Mouse (Mus musculus) embryonic facial prominence, embryonic 12.5 days (tissue): ENCODE data around the gene Pcmt1. TPM values are rescaled to one million over a fixed set of nuclear protein-coding genes. Genes with fewer than 3 reads are reported as not detected.

ENCODE experiments used
- ATAC-seq: fragments of 200-750 bp; cut with Nextera tagmentation; 2 replicates; pipeline ENCODE4 v1.8.0; 2017; ENCODE audit not compliant: insufficient number of reproducible peaks, insufficient read depth, low FRiP score, low TSS enrichment
- H3K27ac ChIP-seq: fragments of 300-500 bp; sonication (generic); 2 replicates; pipeline ENCODE4 v1.5.1; 2016; ENCODE audit warnings: mild to moderate bottlenecking
- H3K27me3 ChIP-seq: fragments of 300-500 bp; sonication (generic); 2 replicates; pipeline ENCODE4 v1.6.1; 2016; ENCODE audit warnings: mild to moderate bottlenecking, moderate library complexity
- H3K36me3 ChIP-seq: fragments of 300-500 bp; sonication (generic); 2 replicates; pipeline ENCODE4 v1.6.1; 2016; ENCODE audit warnings: mild to moderate bottlenecking
- H3K4me1 ChIP-seq: fragments of 300-500 bp; sonication (generic); 2 replicates; pipeline ENCODE4 v1.6.1; 2016
- H3K4me2 ChIP-seq: fragments of 300-500 bp; sonication (generic); replicated peaks from 2 replicates; pipeline ENCODE4 v1.6.1; 2016; ENCODE audit warnings: mild to moderate bottlenecking, moderate library complexity
- H3K4me3 ChIP-seq: fragments of 300-500 bp; sonication (generic); 2 replicates; pipeline ENCODE4 v1.5.1; 2016; ENCODE audit warnings: mild to moderate bottlenecking
- H3K9ac ChIP-seq: fragments of 300-500 bp; sonication (generic); 2 replicates; pipeline ENCODE4 v1.6.1; 2016; ENCODE audit warnings: mild to moderate bottlenecking, moderate library complexity
- H3K9me3 ChIP-seq: fragments of 300-500 bp; sonication (generic); 2 replicates; pipeline ENCODE4 v1.6.1; 2016; ENCODE audit warnings: mild to moderate bottlenecking, moderate library complexity
- WGBS: fragments of 180-500 bp; shearing (Covaris S2); methylation state at CpG from one replicate; pipeline ENCODE4 v1.1.7; 2016; 5-methylcytosine and 5-hydroxymethylcytosine counted together
- polyA plus RNA-seq: library from polyadenylated mRNA; unstranded; fragments of >200 nt; fragmentation: Nextera tagmentation; extraction: Ambion mirVana; gene quantifications from 2 replicates; pipeline ENCODE4 v1.2.1, GENCODE M21; 2016

Gene Pcmt1
- polyA plus RNA-seq, result 124 and 126 TPM in 2 replicates

- Histone ChIP-seq H3K9ac (peak within 1 kb of the TSS; percentile 100), H3K4me2 (peak within 1 kb of the TSS; percentile 75), H3K4me1 (peaks cover 24% of the 10 kb centered on the region; the same call in 1 of the 2 replicates), H3K27me3 (no peaks in the 10 kb centered on the region), H3K36me3 (peaks cover 35% of the 10 kb centered on the region), H3K9me3 (no peaks in the 10 kb centered on the region), H3K4me3 (peak within 1 kb of the TSS; percentile 98), H3K27ac (peak within 1 kb of the TSS; percentile 96)
- under 1% methylated on average over 58 of the region's 65 CpGs for WGBS
- ATAC-seq, result peak; percentile 87
Measured at GRCm38 (mm10) chr10:7680731-7681301, at the start of gene Pcmt1, which contains the start of gene Lats1. Gene Pcmt1, minus strand, starts transcription at chr10:7681136. Gene Lats1, plus strand, starts transcription at chr10:7681214.

- H3K9me3 ChIP-seq, result no peaks in the 10 kb centered on the region
- H3K27me3 ChIP-seq, result no peaks in the 10 kb centered on the region
- no peak overlapping the region for H3K27ac ChIP-seq
- ATAC-seq, result no peak
- peak overlapping the region; percentile 90 for H3K4me3 ChIP-seq
- peak overlapping the region; percentile 77 for H3K4me2 ChIP-seq
- H3K4me1 ChIP-seq, result 0 out of 2 replicates have a peak, but pooled peaks cover 8% of the 10 kb centered on the region
- peak overlapping the region; percentile 80 for H3K9ac ChIP-seq
- 17% methylated on average over 3 of the region's 3 CpGs for WGBS
- no peaks in the 10 kb centered on the region for H3K36me3 ChIP-seq
Measured at GRCm38 (mm10) chr10:7727011-7727410, 46.1 kb upstream of the Pcmt1 start.

GRCm38 (mm10) chr10:7726501-7726812, 45.5 kb upstream of the Pcmt1 start:
- 0% methylated on average over 8 of the region's 8 CpGs for WGBS
- H3K4me2 ChIP-seq, result peak overlapping the region; percentile 77
- 0 out of 2 replicates have a peak overlapping the region, but pooled peaks have one; percentile 78 for H3K27ac ChIP-seq
- H3K27me3 ChIP-seq, result no peaks in the 10 kb centered on the region
- H3K9ac ChIP-seq, result peak overlapping the region; percentile 80
- H3K36me3 ChIP-seq, result no peaks in the 10 kb centered on the region
- H3K4me1 ChIP-seq, result 0 out of 2 replicates have a peak, but pooled peaks cover 8% of the 10 kb centered on the region
- peak overlapping the region; percentile 90 for H3K4me3 ChIP-seq
- no peak for ATAC-seq
- H3K9me3 ChIP-seq, result no peaks in the 10 kb centered on the region

- WGBS, result under 1% methylated on average over 49 of the region's 49 CpGs
Measured at GRCm38 (mm10) chr10:7725751-7726500, 45.0 kb upstream of the Pcmt1 start, which contains the start of gene Katna1. Gene Katna1, plus strand, starts transcription at chr10:7726000.

GRCm38 (mm10) chr10:7715056-7715455, 34.1 kb upstream of the Pcmt1 start:
- Histone ChIP-seq H3K27ac (no peak overlapping the region), H3K4me2 (no peak overlapping the region), H3K9me3 (no peaks in the 10 kb centered on the region), H3K9ac (no peak overlapping the region), H3K4me3 (no peak overlapping the region), H3K27me3 (no peaks in the 10 kb centered on the region), H3K4me1 (no peaks in the 10 kb centered on the region), H3K36me3 (peaks cover 34% of the 10 kb centered on the region)
- WGBS, result 84% methylated on average over 7 of the region's 7 CpGs
- no peak for ATAC-seq

More at GRCm38 (mm10) chr10:7725751-7726500, 45.0 kb upstream of the Pcmt1 start, which contains the start of gene Katna1:
- H3K4me3 ChIP-seq, result peak within 1 kb of the TSS; percentile 90
- peak within 1 kb of the TSS; percentile 80 for H3K9ac ChIP-seq
- H3K36me3 ChIP-seq, result no peaks in the 10 kb centered on the region
- 0 out of 2 replicates have a peak, but pooled peaks cover 8% of the 10 kb centered on the region for H3K4me1 ChIP-seq
- no peaks in the 10 kb centered on the region for H3K9me3 ChIP-seq
- H3K27me3 ChIP-seq, result no peaks in the 10 kb centered on the region
- peak within 1 kb of the TSS; percentile 77 for H3K4me2 ChIP-seq
- ATAC-seq, result peak; percentile 97
- H3K27ac ChIP-seq, result peak within 1 kb of the TSS; percentile 78

- 93% methylated on average over 13 of the region's 13 CpGs for WGBS
Measured at GRCm38 (mm10) chr10:7712506-7712905, 31.6 kb upstream of the Pcmt1 start.

GRCm38 (mm10) chr10:7710121-7710520, 29.2 kb upstream of the Pcmt1 start:
- Histone ChIP-seq H3K4me1 (no peaks in the 10 kb centered on the region), H3K4me3 (no peak overlapping the region), H3K27ac (no peak overlapping the region), H3K4me2 (no peak overlapping the region), H3K9me3 (no peaks in the 10 kb centered on the region), H3K9ac (no peak overlapping the region), H3K36me3 (peaks cover 59% of the 10 kb centered on the region), H3K27me3 (no peaks in the 10 kb centered on the region)
- no peak for ATAC-seq
- 92% methylated on average over 5 of the region's 5 CpGs for WGBS

More at GRCm38 (mm10) chr10:7712506-7712905, 31.6 kb upstream of the Pcmt1 start:
- Histone ChIP-seq H3K4me3 (no peak overlapping the region), H3K27me3 (no peaks in the 10 kb centered on the region), H3K9me3 (no peaks in the 10 kb centered on the region), H3K4me1 (no peaks in the 10 kb centered on the region), H3K27ac (no peak overlapping the region), H3K4me2 (no peak overlapping the region), H3K36me3 (peaks cover 46% of the 10 kb centered on the region), H3K9ac (no peak overlapping the region)
- no peak for ATAC-seq

- WGBS, result 93% methylated on average over 6 of the region's 6 CpGs
- Histone ChIP-seq H3K4me3 (no peak overlapping the region), H3K4me2 (no peak overlapping the region), H3K9ac (no peak overlapping the region), H3K27me3 (no peaks in the 10 kb centered on the region), H3K4me1 (no peaks in the 10 kb centered on the region), H3K36me3 (peaks cover 84% of the 10 kb centered on the region), H3K9me3 (no peaks in the 10 kb centered on the region), H3K27ac (no peak overlapping the region)
- no peak for ATAC-seq
Measured at GRCm38 (mm10) chr10:7702586-7702985, 21.6 kb upstream of the Pcmt1 start.

GRCm38 (mm10) chr10:7700120-7700519, 19.2 kb upstream of the Pcmt1 start:
- Histone ChIP-seq H3K9ac (no peak overlapping the region), H3K36me3 (peaks cover 83% of the 10 kb centered on the region), H3K27ac (no peak overlapping the region), H3K27me3 (no peaks in the 10 kb centered on the region), H3K9me3 (no peaks in the 10 kb centered on the region), H3K4me3 (no peak overlapping the region), H3K4me2 (no peak overlapping the region), H3K4me1 (no peaks in the 10 kb centered on the region)
- no peak for ATAC-seq
- 87% methylated on average over 3 of the region's 3 CpGs for WGBS

GRCm38 (mm10) chr10:7695286-7695685, 14.3 kb upstream of the Pcmt1 start:
- H3K27ac ChIP-seq, result no peak overlapping the region
- no peak for ATAC-seq
- H3K4me3 ChIP-seq, result no peak overlapping the region
- H3K9me3 ChIP-seq, result no peaks in the 10 kb centered on the region
- H3K27me3 ChIP-seq, result no peaks in the 10 kb centered on the region
- H3K4me1 ChIP-seq, result no peaks in the 10 kb centered on the region
- H3K36me3 ChIP-seq, result peaks cover 65% of the 10 kb centered on the region
- no peak overlapping the region for H3K9ac ChIP-seq
- H3K4me2 ChIP-seq, result no peak overlapping the region

GRCm38 (mm10) chr10:7686902-7687301, 6.0 kb upstream of the Pcmt1 start:
- H3K27ac ChIP-seq, result no peak overlapping the region
- H3K27me3 ChIP-seq, result no peaks in the 10 kb centered on the region
- H3K9me3 ChIP-seq, result no peaks in the 10 kb centered on the region
- H3K4me3 ChIP-seq, result no peak overlapping the region
- WGBS, result 91% methylated on average over 6 of the region's 6 CpGs
- H3K4me1 ChIP-seq, result peaks cover 12% of the 10 kb centered on the region; the same call in 1 of the 2 replicates
- no peak overlapping the region for H3K4me2 ChIP-seq
- no peak for ATAC-seq
- H3K36me3 ChIP-seq, result peaks cover 14% of the 10 kb centered on the region; the same call in 1 of the 2 replicates
- no peak overlapping the region for H3K9ac ChIP-seq

GRCm38 (mm10) chr10:7682249-7682648, 1.3 kb upstream of the Pcmt1 start:
- H3K27me3 ChIP-seq, result no peaks in the 10 kb centered on the region
- H3K4me3 ChIP-seq, result peak overlapping the region; percentile 98
- H3K9ac ChIP-seq, result peak overlapping the region; percentile 100
- H3K36me3 ChIP-seq, result peaks cover 28% of the 10 kb centered on the region
- 65% methylated on average over 3 of the region's 3 CpGs for WGBS
- peaks cover 24% of the 10 kb centered on the region; the same call in 1 of the 2 replicates for H3K4me1 ChIP-seq
- peak overlapping the region; percentile 75 for H3K4me2 ChIP-seq
- no peak overlapping the region for H3K27ac ChIP-seq
- no peak for ATAC-seq
- H3K9me3 ChIP-seq, result no peaks in the 10 kb centered on the region
